Mouse (Mus musculus) cerebellum, adult 9-11 months (tissue): ENCODE results near the gene Tbc1d7.
A peak's percentile ranks its signal among the peaks of the same experiment; 100 is the strongest.

Source experiments
- DNase-seq: peaks from one replicate; pipeline ENCODE4 v3.0.0; 2022

Tbc1d7 gene

DNA sequence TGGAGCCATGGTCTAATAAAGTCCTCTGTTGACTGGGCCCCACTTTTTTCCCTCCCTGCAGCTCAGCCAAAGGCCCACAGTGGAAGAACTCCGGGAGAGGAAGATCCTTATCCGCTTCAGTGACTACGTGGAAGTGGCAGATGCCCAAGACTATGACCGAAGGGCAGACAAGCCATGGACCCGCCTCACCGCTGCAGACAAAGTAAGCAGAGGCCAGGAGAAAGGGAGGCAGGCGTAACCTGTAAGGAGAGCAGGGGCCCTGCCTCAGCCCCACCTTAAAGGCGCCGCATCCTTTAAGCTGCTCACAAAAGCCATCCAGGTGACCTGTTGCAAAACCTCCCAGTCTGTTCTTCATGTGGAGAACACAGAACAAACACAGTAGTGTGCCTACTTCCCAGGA is 38.4 kb downstream of the Tbc1d7 start:
- DNase-seq: no peak

DNA sequence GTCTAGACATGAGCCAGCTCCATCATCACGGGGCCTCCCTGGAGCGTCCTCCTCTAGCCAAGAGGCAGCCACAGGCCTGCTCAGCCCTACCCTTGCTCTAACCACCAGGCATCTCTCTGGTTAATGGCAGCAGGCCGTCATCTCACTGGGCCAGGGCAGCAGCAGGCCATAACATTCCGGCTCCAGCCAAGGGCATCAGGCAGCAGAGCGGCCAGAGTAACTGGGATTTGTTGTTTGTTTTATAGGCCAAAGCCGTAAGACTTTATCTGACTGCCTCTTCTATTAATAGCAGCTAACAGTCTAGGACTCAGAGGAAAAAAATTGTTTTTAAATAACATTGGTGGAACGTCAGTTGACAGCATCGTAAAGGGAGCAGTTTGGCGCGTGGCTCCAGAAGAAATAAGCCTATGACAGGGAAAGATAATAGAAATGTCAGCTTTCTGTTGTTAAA is 39.5 kb downstream of the Tbc1d7 start:
- DNase-seq: no peak

DNA sequence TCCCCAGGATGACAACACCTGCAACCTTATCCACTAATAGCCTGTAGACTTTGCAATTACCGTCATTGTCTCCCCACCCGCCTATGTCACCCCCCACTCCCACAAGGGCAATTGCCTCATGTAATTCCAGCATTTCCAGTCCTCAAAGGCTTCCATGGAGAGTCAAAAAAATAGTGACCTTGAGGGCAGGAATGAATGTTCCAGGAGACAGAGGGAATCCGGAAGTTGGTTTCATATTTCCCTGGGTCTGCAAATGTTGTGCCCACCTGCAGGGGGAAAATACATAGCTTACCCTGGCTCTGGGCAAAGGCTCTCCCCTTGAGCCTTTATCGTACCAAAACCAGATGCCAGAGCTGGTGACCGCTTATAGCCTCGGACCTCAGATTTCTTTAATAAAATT is 41.1 kb downstream of the Tbc1d7 start:
- DNase-seq: no peak

DNA sequence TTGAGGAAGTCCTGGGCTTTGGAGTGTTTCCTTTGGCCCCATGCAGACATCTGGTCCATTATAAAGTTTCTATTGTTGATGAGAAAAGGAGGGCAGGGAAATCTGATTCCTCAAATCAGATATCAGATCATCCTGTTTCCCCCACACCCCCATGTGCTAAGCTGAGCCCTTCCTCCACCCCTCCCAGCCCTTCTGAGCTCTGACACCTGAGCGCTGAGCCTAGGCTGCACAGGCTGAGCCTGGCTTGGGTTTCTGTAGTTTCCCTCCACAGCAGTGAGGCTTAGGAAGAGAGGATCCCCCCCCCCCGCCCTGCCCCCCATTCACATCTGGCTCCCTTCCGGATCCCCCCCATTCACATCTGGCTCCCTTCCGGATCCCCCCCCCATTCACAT is 46.6 kb downstream of the Tbc1d7 start:
- DNase-seq: no peak

DNA sequence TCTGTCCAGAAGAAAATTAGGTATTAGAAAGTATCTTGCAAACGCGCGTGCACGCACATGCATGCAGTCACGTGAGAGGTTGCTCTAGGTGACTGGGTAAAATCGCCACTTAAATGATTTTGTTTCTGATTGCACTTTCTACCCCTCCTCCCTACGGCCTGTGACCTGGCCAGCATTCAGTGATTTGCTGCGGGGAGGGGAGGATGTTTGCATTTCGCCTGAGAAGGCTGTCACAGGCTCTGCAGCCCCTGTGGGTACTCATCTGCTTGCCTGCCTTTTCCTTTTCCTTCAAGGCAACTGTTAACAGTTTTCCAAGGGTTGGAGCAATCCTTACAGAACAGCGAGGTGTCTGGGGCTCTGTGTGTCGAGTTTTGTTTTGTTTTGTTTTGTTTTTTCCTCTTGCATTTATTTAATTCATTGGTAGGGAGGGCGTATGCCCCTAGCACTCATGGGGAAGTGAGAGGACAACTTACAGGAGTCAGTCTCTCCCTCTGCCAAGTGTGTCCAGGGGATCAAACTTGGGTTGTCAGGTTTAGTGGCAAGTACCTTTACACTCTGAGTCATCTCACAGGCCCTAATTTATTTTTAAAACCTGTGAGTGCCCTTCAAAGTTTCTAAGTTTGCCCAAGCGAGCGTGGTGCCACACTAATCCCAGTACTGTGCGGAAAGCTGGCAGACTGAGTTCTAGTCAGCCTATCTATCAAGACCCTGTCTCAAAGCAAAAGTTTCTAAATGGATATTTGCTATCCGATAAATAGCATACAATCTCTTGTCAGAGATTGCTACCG is 47.2 kb downstream of the Tbc1d7 start:
- no peak for DNase-seq

DNA sequence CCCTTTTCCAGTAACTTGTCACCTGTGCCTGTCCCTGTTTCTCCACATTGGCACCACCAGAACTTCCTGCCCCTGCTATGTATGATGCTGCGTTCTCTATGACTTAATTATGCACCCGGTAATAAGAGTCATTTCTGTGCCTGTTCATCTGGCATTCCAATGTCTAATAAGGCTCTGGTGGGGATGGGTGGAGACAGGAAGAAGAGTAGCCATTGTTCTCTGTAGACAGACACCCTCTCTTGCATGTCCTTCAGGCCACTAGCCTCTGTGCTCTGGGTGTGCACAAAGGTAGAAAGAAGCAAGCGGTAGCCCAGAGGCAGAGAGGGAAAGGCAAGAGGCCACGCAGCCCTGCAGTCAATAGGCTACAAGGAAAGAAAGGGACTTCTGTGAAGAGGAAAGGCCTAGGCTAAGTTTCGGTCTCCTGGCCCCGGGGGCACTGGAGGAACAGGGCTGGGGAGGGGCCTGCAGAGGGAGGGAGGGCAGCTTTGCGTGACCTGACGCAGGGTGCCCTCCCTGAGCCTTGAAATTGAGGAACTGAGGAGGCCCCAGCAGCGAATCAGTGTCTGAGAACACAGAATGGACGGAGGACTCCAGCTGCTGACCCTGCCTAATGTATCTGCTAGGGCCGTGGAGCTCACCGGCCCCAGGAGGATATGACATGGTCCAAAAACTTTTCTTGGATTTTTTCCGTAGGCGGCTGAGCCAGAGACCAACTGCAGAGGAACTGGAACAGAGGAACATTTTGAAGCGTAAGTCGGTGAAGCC is 48.8 kb downstream of the Tbc1d7 start:
- DNase-seq: no peak

DNA sequence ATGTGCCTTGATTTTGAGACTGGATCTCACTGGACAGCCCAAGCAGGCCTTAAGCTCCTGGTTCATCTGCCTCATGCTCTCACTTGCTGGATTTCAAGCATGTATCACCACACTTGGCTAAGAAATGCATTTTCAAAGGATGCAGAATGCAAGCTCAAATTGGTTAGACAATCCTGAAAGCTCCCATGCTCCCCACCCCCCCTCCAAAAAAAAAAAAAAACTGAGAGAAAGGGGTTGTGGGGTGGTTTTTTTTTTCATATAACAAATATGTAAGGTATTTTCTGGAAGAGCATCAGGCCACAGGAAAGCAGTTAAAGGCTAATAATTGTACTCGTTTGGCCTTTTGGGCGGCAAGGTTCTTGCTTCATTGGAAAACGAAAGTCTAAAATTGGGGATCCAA is 58.2 kb downstream of the Tbc1d7 start:
- DNase-seq: no peak

DNA sequence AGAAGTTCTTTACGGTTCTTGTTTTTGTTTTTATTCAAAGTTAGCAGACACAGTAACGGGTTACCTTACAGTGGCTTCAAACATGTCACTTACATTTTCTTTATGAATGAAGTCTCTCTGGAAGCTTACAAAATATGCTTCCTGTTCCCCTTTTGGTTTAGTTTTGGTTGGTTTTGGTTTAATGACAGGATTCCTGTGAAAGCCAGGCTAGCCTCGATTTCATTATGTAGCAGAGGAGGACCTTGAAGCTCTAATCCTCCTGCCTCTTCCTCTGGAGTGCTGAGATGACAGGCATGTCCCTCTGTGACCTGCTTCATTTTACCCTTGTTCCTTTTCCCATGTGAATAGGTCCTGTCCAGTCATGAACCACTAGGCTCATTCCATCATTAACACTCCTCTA is 58.6 kb downstream of the Tbc1d7 start:
- DNase-seq: no peak

DNA sequence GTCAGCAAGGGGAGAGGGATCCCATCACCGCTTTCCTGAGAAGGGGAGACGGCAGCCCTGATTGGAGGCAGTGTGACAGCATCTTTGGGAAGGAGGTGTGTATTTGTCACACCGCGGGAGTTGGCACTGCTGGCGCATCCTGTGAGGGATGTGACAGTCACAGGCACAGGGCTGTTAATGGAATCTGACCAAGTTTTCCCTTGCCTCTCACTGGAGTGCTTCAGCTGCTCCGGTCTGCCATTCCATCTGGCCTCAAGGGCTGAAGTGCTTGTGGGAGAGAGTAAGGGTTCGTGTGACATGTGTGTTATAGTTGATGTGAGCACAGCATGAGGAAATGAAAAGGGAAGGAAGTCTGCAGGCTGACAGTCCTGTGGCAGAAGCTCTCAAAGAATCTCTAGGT is 59.0 kb downstream of the Tbc1d7 start:
- peak; percentile 95 for DNase-seq

DNA sequence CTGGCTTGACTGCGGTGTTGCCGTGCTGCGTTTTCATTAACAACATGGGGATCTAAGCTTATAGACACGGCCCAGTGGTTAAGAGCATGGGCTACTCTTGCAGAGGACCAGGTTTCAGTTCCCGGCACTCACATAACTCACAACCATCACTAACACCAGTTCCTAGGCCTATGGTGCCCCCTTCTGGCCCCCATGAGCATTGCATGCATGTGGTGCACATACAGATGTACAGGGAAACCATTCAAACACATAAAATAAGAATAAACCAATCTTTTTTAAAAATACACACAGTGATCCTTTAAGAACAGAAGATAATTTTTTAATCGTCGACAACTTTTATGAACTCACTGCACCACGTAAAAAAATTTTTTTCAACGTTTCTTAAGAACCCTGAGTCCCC is 66.8 kb downstream of the Tbc1d7 start:
- DNase-seq: no peak

DNA sequence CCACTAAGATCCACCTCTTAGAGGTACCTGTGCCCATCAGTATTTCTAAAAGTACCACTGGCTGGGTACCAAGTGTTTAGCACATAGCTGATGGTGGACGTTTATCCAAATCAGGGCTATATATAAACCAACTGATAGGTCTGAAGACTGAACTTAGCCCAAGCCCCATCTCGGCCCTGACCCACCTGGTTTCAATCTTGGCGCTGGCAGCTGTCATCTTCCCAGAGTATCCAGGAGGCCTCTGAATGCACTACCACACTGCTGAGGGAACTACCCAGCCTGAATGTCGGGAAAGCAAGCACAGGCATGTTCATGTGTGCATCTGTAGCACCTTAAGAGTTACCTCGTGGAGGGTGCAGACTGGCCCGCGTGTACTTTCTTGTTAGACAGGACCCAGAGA is 68.4 kb downstream of the Tbc1d7 start:
- no peak for DNase-seq
